Mouse (Mus musculus) thymus, adult 2 months (tissue): ENCODE results near the gene Fibp.

ENCODE experiments used
- CTCF ChIP-seq: fragments of 200-500 bp; IDR thresholded peaks from 2 replicates; pipeline ENCODE4 v1.5.1; 2012; ENCODE audit warnings: mild to moderate bottlenecking, control low read depth, low read length, moderate library complexity, borderline replicate concordance; ENCODE audit not compliant: control insufficient read depth, poor library complexity, insufficient read depth; ENCODE audit errors: extremely low read depth
- POLR2A ChIP-seq: fragments of 200-500 bp; IDR thresholded peaks from 2 replicates; pipeline ENCODE4 v1.6.1; 2012; ENCODE audit warnings: mild to moderate bottlenecking, low read length, control low read depth, moderate library complexity; ENCODE audit not compliant: control insufficient read depth, poor library complexity, insufficient read depth; ENCODE audit errors: extremely low read depth

DNA sequence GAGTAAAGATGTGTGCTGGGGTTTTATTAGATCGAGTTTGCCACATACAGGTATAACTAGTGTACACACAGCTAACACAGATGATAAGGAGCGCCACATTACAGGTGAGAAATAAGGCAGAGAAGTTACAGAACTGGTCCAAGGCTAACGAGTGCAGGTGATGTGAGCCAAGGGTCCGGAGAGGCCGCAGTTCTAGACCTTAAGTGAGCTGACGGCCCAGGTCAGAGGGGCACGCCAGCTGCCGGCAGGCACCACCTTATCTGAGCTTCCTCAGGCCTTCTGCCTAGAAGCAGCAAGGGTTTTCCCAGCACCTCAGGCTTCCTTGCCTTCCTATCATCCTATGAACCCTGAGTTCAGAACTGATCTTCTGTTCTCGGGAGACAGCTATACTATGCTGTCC is 40.8 kb upstream of the Fibp start:
- TF ChIP-seq POLR2A = no peak
- TF ChIP-seq CTCF = no peak
